Mouse (Mus musculus) embryo, embryonic 11.5 days (tissue): ENCODE data around the gene Zfp385c.
"Not testable (repeated sequence)": the region's sequence is repeated elsewhere in the genome, so short reads cannot be mapped to it uniquely, and the experiment has no call there.

Experiments used
- DNase-seq: peaks from one replicate; pipeline ENCODE4 v3.0.0-alpha.2; 2012; ENCODE audit warnings: low read depth, low spot score

Gene Zfp385c

DNA sequence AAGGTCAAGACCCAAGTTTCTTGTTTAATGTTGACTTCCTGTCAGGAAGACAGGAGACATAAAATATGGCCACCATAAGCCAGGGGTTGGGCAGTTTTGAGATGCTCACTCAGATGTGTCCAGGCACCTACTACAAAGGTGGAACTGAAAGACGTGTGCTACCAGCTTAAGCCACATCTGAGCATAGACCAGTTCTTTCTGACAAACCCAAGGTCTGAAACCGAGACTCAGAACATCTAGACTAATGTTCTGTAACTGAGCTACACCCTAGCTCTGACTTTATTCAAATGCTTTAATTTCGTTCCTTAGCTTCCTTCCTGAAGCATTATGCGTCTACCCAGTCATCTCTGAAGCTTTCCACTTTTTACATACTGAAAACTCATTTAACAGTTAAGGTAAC is 94.2 kb downstream of the Zfp385c start:
- DNase-seq = no peak

DNA sequence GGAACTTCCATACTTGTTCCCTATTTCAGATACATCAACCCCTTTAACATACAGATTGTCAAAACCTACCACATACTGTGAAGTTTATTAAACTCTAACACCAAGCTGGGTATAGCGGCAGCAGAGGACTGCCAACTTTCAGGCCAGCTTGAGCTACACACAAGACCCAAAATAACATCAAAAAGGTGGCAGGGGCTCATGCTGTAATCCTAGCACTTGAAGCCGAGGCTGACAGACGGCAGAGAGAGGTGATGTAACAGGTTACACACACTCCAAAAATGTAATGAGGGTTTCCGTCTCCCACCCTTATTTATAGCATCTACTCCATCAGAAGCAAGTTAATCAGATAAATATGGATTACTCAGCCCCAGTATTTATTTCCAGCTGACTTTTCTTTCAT is 96.7 kb downstream of the Zfp385c start:
- DNase-seq = no peak

DNA sequence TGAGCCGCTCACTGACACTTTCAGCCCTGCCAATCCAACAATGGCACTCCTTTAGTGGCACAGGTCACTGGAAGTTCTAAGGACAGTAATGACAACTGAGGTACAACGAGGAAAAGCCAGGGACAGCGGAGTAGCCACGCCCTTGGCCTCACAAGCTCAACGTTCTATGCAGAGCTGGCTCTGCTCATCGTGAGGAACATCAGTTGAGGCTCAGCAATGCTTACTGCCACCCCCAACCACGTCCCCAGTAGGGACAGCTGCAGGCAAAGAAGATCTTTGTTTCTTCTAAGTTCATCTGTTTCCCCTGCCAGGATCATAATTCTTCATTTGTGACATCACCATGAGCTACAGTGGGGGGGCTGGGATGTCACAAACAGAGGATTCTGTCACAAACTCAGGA is 97.6 kb downstream of the Zfp385c start:
- no peak for DNase-seq

DNA sequence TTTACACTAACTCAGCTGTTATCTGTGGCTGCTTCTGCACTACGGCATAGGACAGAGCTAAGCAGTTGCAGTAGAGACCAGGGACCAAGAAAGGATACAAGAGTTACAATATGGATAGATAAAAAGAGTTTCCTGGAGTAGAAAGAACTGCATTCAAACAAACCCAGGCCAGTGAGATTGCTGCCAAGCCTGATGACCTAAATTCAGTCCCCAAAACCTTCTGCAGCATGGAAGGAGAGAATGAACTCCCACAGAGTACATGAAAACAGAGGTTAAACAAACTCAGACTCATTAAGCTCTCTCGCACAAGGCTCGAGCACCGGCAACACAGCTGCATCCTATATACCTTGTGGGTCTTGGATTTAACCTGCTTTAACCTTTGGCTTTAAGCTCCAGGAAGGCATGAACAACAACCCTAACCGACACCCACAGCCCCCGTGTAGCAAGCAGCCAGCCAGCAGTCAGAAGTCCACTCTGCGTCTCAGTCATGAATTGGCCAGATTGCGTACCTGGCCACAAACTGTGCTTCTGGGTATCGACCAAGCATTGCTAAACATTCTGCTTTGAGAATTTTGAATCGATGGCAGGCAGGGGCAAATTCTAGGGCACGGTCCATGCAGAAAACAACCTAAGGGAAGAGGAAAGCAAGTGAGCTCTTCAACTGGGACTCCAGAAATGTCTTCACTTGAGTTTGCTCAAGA is 99.8 kb downstream of the Zfp385c start:
- no peak for DNase-seq

DNA sequence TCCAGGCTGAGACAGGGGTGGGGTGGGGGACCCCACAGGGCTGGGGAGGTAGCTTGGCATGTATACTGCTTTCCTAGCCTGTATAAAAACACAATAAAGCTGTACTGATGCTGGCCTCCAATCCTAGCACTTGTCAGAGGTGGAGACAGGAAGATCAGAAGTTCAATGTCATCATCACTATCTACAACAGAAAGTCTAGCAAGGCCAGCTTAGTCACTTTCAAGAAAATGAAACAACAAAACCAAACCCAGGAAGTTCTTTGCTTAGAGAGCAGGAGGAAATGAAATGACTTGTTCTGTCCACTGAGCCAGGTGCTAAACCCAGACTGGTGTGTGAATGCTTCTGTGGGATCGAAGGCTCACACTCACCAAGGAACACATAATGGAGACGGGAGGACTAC is 103.8 kb downstream of the Zfp385c start:
- no peak for DNase-seq

DNA sequence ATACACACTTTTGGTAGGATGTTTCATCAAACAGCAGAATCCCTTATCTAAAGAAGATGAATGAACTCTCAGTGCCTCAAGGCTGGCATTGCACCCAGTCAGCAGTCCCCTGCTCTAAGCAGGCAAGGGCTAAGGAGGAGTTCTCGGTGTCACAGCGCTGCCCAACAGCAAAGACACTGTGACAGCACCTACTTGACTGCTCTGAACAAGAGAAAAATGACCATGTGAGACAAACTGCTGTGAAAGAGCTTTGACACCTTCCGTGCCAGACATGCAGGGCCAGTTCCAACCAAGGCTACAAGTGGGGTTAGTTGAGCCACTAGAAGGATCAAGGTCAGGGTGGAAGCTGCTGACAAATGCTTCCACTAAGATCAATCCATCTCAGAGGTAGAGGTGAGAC is 107.1 kb downstream of the Zfp385c start:
- DNase-seq = no peak

DNA sequence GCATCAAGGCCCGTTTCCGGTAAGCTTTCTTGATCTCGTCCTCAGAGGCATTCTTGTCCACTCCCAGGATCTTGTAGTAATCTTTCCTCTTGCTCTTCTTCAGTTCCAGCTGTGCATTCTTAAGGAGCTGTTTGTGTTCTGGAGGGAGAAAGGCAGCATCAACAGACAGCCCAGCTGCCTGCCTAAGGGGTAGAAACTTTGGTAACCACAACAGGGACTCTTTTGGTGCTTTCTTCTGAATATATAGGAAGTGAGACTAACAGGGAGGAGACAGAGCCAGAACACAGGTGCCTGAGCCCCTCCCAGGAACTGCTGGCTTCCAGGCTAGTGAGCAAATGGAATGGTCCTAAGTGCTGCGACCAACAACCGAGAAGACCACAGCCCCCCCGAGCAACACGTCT is 107.7 kb downstream of the Zfp385c start:
- no peak for DNase-seq

DNA sequence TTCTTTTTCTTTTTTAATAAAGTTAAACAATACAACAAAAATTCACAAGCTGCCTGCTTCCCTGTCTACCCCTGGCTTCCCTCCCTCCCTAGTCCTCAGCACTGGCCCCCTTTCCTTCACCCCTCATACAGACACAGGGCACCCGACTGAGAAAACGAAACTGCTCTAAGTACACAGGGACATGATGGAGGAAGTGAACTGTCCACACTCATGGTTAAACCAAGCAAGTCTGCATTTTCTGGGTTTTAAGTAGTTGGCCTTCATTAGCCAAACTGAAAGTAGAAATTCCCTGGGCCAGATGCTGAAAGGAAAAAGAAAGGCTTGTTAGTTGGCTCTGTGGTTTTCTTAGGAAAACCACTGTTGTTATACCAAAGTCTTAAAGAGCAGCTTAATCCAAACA is 109.4 kb downstream of the Zfp385c start:
- DNase-seq = no peak

DNA sequence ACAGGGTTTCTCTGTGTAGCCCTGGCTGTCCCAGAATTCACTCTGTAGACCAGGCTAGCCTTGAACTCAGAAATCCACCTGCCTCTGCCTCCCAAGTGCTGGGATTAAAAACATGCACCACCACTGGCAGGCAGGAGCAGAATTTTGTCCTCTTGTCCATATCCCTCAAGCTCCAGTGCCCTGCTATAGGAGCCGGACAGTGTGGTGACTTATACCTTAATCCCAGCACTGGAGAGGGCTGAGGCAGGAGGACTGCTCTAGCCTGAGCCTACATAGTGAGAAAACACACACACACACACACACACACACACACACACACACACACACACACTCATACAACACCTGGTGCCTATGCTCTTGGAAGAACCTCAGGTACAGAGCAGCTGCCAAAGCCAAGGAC is 109.8 kb downstream of the Zfp385c start:
- DNase-seq = not testable (repeated sequence)

DNA sequence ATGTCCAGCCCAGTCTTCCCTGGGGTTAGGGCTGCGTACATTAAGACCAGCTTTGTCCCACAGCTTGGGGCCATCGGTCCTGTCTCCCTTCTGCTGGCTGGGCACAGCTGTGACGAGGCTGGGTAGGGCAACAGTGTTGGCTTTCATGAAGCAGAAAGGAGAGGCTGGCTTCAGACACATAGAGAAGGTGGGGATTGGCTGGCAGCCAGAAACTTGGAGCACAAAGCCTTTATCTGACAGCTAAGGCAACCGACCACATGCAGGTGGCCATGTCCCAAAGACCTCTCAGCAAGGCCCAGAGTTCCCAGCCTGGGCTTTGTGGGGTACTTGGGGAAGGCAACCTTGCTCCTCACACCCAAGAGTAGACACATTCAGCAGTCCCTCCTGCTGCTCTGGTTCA is 110.5 kb downstream of the Zfp385c start:
- DNase-seq = no peak

DNA sequence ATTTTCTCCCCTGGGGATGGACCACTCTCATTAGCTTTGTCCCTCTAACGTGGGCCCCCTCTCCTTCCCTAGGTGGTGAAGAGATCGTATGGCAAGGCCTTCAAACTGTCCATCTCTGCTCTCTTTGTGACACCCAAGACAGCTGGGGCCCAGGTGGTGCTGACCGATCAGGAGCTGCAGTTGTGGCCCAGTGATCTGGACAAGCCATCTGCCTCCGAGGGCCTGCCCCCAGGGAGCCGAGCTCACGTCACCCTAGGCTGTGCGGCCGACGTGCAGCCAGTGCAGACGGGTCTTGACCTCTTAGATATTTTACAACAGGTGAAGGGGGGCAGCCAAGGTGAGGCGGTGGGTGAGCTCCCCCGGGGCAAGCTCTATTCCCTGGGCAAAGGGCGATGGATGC is 112.0 kb downstream of the Zfp385c start:
- no peak for DNase-seq

DNA sequence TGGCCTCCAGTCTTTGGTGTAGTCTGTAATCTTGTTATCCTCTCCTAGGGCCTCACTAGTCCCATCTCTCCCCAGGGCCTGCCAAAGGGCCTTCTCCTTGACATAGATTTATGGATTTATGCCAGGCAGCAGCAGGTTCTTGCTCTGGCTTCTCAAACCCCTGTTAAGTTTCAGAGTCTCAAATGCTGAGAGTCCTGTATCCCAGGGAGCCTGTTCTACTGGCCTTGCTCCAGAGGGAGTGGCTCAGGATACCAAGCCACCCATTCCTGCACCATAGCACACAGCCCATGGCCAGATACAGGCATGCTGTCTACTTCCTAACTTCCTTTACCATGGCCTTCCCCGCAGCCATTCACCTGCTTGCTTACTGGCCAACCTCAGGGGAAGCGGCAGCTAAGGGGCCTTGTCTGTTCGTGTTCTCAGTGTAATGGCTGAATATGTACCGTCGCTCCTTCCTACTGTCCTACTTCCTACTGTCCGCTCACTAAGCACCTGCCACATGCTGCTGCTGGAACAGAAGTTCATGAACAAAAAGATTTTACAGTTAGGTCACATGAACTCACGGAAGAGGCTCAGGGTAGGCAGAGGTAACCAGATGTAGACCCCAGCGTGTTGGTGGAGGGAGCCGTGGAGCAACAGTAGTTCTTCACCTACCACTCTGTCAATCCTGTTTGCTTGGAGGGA is 113.0 kb downstream of the Zfp385c start:
- no peak for DNase-seq

DNA sequence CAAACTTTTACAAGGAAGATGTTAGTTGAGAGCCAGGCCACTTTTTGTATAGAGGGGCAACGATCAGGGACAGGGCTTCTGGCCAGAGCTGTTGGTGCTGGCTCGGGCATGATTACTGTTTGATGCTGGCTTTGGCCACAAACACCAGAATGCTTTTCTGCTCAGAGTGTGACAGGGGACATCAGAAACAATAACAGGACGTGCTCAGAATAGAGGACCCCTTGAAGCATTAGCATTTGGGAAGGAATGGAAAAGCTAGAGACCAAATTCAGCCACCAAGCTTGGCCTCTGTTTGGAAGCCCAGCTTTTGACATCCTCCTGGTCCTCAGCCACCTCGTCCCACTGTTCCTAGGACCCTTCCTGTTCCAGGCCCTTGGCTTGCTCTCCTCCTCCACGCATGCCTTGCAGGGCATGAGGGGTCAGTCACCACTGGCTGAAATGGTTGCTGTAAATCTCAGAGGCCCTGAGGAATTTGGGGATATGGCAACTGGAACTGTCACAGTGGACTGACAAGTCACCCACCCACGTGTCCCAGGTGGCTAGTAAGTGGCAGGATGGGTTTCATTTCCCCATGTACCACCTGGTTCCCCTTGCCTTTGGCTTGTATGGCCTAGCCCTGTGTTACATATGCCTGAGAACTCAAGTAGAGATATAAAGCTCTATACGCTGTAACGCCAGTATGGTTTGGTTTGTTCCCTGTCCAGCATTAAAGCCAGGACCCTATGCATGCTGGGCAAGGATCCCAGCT is 114.2 kb downstream of the Zfp385c start:
- no peak for DNase-seq
